Mouse (Mus musculus) CD8-positive naive resting alpha-beta T cell, adult 2 months (primary cell): ENCODE data around the gene Olfr373.
"Not testable (repeated sequence)": the region's sequence is repeated elsewhere in the genome, so short reads cannot be mapped to it uniquely, and the experiment has no call there.

Source experiments
- DNase-seq, 2 experiments: peaks; one replicate each; pipeline ENCODE4 v3.0.0; 2022; ENCODE audit warnings: low read depth in 2 of 2, low spot score in 2 of 2

The Olfr373 gene

GRCm38 (mm10) chr8:72082877-72083276 lies at the start of gene Olfr373:
Gene Olfr373 (plus strand): TSS chr8:72083177.
- not testable (repeated sequence) for DNase-seq

- DNase-seq = not testable (repeated sequence)
Measured at GRCm38 (mm10) chr8:72040918-72041317, 42.1 kb upstream of the Olfr373 start, which contains the start of gene Olfr372. Gene Olfr372 (plus strand): TSS chr8:72041218.

GRCm38 (mm10) chr8:72042493-72042892 lies 40.5 kb upstream of the Olfr373 start:
- no peak for DNase-seq

DNA sequence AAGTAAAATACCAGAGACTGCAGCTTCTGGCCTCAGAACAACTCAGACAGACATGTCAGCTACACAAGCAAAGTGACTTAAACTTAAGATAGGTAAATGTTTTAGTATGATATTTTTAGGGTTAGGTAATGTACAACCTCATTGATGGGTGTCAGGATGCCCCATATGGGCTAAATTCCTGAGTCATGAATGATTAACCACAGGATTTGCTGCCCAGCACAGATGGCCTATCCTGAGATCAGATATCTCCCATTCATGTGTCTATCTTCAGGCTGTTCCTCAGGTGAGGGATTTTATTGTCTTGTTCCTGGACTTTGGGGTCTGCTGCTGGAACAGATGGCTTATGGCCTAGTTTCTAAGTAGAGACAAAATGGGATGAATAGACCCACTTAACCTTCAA lies 28.3 kb upstream of the Olfr373 start:
- DNase-seq = not testable (repeated sequence)

DNA sequence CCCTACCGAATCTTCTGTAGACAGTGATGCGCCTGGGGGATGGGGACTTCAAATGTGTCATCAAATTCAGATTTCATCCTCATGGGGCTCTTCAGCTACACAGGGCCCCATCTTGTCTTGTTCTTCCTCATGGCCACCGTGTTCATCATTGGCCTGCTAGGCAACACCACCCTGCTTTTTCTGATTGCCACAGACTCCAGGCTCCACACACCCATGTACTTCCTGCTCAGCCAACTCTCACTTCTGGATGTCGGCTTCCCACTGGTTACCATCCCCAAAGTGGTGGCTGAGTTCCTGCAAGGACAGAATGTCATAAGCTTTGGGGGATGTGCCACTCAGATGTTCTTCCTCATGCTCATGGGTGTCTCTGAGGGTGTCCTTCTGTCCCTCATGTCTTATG lies 25.3 kb upstream of the Olfr373 start:
- not testable (repeated sequence) for DNase-seq

GRCm38 (mm10) chr8:72066819-72067399 lies 16.1 kb upstream of the Olfr373 start:
- DNase-seq = not testable (repeated sequence)

DNA sequence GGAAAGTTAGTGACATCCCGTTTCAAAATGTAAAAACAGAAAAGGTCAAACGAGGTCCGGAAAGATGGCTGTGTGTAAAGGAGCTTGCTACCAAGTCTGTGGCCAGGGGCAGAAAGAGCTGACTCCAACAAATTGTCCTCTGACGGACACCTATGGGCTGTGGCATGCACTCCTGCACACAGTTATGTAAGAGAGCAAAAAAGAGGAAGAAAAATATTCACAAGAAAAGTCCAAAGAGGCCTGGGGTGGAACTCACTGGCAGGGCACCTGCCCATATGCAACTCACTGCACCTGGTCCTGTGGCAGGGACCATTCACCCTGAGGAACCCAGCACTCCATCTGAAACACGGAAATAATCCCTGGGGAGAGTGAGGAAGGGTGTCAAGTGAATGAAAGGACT lies 1.8 kb downstream of the Olfr373 start:
- no peak for DNase-seq

DNA sequence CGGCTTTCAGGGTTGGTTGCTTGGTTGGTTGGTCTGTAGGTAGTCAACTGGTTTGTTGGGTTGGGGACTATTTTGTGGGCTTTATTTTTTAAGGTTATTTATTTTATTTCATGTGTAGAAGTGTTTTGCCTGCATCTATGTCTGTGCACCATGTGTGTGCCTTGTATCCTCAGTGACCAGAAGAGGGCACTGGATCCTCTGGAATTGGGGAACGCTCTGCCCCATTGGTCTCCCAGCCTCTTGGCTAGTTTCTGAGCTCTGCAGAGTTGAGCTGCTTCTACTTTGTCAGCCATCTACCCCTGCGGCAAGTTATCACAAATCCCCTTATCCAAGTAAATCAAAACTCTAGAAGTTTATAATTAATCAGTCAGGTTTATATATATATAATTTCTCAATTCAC lies 4.6 kb downstream of the Olfr373 start:
- not testable (repeated sequence) for DNase-seq

- DNase-seq = not testable (repeated sequence)
Measured at GRCm38 (mm10) chr8:72096721-72097120, 13.7 kb downstream of the Olfr373 start.

DNA sequence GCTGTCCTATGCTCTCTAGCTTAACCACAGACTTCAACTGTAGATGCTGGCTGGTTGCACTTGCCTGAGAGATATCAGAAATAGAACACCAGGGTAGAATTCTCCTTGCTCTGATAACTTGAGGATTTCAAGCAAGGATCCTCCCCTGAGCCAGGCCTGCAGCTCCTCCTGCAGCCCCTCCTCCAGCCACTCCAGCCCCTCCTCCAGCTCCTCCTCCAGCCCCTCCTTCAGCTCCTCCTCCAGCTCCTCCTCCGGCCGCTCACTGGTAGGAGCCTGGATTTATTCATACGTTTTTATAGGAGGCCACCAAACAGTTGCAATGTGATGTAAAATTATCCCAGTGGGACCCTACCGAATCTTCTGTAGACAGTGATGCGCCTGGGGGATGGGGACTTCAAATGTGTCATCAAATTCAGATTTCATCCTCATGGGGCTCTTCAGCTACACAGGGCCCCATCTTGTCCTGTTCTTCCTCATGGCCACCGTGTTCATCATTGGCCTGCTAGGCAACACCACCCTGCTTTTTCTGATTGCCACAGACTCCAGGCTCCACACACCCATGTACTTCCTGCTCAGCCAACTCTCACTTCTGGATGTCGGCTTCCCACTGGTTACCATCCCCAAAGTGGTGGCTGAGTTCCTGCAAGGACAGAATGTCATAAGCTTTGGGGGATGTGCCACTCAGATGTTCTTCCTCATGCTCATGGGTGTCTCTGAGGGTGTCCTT lies 16.6 kb downstream of the Olfr373 start:
- DNase-seq = not testable (repeated sequence)

- DNase-seq = no peak
Measured at GRCm38 (mm10) chr8:72105165-72105564, 22.2 kb downstream of the Olfr373 start.

DNA sequence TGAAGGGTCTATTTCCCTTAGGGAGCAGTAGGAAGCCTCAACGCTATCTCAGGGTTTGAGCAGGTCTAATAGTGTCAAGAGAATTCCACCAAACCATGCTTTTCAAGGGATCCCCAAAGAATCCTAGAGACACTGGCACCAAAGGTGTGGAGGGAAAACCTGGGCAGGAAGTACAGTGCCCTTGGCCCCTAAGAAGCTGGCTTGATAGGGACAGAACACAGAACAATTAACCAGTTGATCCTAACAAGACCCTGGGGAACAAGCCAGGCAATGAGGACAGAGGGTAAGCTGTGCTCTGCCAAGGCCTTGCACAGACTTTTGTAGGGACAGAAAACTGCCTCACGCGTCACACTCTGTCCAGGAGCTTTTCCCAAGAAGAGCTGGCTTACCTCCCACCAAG lies 23.8 kb downstream of the Olfr373 start, which contains the start of gene Olfr374:
Olfr374 (plus strand) TSS at position 301 of the 400 bp plus-strand sequence.
- DNase-seq = no peak

GRCm38 (mm10) chr8:72110876-72111275 lies 27.9 kb downstream of the Olfr373 start:
- no peak for DNase-seq

DNA sequence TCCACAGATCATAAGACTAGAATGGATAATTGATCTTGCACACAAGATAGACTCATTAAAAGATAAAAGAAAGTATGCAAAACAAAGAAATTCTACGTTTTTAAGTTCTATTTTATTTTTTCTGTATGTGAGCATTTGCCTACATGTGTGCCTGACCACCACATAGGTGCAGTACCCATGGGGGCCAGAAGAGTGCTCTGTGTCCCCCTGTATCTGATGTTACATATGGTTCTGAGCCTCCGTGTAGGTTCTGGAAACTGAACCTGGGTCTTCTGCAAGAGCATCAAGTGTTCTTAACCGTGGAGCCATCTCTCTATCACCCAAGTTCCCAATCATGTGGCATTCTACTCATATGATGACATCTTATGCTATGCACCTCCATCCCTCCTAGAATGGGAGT lies 29.5 kb downstream of the Olfr373 start:
- peak in 1 of 2 experiments; percentile 31 for DNase-seq

- DNase-seq = no peak
Measured at GRCm38 (mm10) chr8:72115202-72115601, 32.2 kb downstream of the Olfr373 start.

GRCm38 (mm10) chr8:72118616-72119015 lies 35.6 kb downstream of the Olfr373 start:
- DNase-seq = no peak

GRCm38 (mm10) chr8:72121486-72121885 lies 38.5 kb downstream of the Olfr373 start:
- DNase-seq = not testable (repeated sequence)

- no peak for DNase-seq
Measured at GRCm38 (mm10) chr8:72121997-72122396, 39.0 kb downstream of the Olfr373 start.

GRCm38 (mm10) chr8:72127834-72128233 lies 44.9 kb downstream of the Olfr373 start:
- no peak for DNase-seq

GRCm38 (mm10) chr8:72131251-72131650 lies 48.3 kb downstream of the Olfr373 start:
- DNase-seq = no peak

DNA sequence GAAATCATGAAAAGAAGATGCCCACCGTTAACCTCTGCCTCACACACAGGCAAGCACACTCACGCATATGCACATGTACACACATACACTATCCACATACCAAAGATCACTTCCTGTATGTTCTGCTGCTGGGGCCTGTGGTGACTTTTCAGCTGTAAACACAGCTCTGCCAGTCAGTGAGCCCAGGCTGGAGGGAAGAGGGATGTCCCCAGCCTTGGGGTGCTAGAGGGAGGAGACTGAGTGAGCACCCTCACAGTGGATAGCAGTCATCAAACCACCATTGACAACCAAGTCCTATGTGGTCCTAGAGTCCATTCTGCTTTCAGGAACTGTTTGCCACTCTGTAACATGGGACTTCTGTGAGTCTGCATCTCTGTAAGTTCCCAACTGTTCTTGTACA lies 48.9 kb downstream of the Olfr373 start:
- DNase-seq = peak; percentile 39 to 47

DNA sequence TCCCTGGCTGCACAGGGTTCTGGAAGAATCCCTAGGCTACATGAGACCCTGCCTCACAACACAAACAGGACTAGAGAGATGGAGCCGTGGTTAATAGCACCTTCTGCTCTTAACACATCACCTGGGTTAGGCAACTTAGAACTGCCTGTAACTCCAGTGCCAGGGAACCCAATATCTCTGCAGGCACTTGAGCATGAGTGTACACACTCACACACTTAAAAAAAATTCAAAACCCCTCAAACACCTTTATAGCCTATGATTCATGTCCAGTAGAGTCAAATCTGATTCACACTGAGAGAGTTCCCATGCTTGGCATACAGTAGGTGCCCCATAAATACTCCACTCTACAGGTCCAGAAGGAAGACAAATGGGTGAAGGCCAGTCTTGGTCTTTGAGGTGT lies 49.4 kb downstream of the Olfr373 start:
- no peak for DNase-seq

- DNase-seq = no peak
Measured at GRCm38 (mm10) chr8:72132891-72133290, 49.9 kb downstream of the Olfr373 start.
